20 mouse cellular contexts compared by ENCODE assay signal in the genomic region with DNA sequence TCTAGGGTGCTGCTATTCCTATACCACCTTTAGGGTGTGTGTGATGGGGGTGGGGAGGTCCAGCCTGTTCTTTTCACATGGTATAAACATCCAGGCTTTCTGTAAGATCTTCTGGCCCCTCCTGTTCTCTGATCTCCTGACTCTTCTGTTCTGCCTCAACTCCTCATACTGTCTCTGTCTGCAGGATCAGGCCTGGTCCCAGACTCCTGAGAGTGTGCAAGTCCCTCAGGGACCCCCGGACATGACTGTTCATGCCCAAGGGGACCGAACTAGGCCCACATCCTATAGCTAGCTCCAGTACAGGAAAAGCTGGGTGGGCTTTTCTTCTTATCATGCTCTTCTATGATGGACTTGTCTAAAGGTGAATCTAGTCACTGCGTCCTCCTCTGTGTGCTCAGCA. TPM values are rescaled to one million over a fixed set of nuclear protein-coding genes. Genes with fewer than 3 reads are reported as not detected.
DNase-seq lines count a peak whose midpoint lies in the region; ATAC-seq lines count a peak whose summit lies in the region.
"Had no signal": no experiment of that assay in that cellular context is flagged by ENCODE, and none has a peak within 500 bp of the region (broad histone marks: within the 10 kb centered on the region; RNA-seq: fewer than 3 reads in every experiment).

No protein-coding gene starts in this region.

- H3K4me2 ChIP-seq in forebrain, embryonic 11.5 days (ENCODE audit: low read depth, low read length, severe bottlenecking): no peak overlapping the region
- no peak overlapping the region for H3K4me2 ChIP-seq in forebrain, embryonic 15.5 days (replicated peaks)
- no peak overlapping the region for H3K4me2 ChIP-seq in midbrain, embryonic 11.5 days
- H3K4me2 ChIP-seq: embryonic facial prominence, embryonic 12.5 days; forebrain, embryonic 12.5 days had no signal

- H3K4me3 ChIP-seq in forebrain, embryonic 11.5 days (ENCODE audit: low read depth, low read length): no peak overlapping the region
- no peak overlapping the region for H3K4me3 ChIP-seq in forebrain, embryonic 15.5 days
- H3K4me3 ChIP-seq in heart, embryonic 10.5 days: no peak overlapping the region
- no peak overlapping the region for H3K4me3 ChIP-seq in midbrain, embryonic 11.5 days (ENCODE audit: low read depth, low read length)
- no peak overlapping the region for H3K4me3 ChIP-seq in midbrain, embryonic 10.5 days
- H3K4me3 ChIP-seq: embryonic facial prominence, embryonic 10.5 days; embryonic facial prominence, embryonic 12.5 days; forebrain, embryonic 12.5 days had no signal

- DNase-seq in forebrain, embryonic 11.5 days (ENCODE audit: low spot score): peak; percentile 28
- DNase-seq in heart, embryonic 10.5 days (ENCODE audit: low spot score): peak; percentile 63
- no peak for DNase-seq in heart, adult 18-20 months
- peak; percentile 19 for DNase-seq in midbrain, embryonic 11.5 days (ENCODE audit: low spot score, missing footprints)
- no peak for DNase-seq in midbrain, embryonic 10.5 days (ENCODE audit: low spot score)
- DNase-seq: adrenal gland, adult 8-10 months; adrenal gland, postnatal 14 days; adrenal gland, postnatal 36 days; B cell, adult 2 months; forebrain, postnatal 0 days had no signal

- H3K9ac ChIP-seq in forebrain, embryonic 11.5 days (ENCODE audit: low read length): no peak overlapping the region
- H3K9ac ChIP-seq in forebrain, embryonic 15.5 days (replicated peaks): no peak overlapping the region
- no peak overlapping the region for H3K9ac ChIP-seq in midbrain, embryonic 11.5 days (ENCODE audit: low read length)
- H3K9ac ChIP-seq: embryonic facial prominence, embryonic 12.5 days; forebrain, embryonic 12.5 days; forebrain, postnatal 0 days had no signal

- WGBS in forebrain, embryonic 11.5 days: 95% methylated on average over 3 of the region's 3 CpGs
- WGBS in forebrain, embryonic 15.5 days: 97% methylated on average over 3 of the region's 3 CpGs
- WGBS in heart, embryonic 10.5 days: 79% methylated on average over 3 of the region's 3 CpGs
- WGBS in midbrain, embryonic 11.5 days: 86% methylated on average over 3 of the region's 3 CpGs
- WGBS in midbrain, embryonic 10.5 days: 94% methylated on average over 3 of the region's 3 CpGs

- no peak for ATAC-seq in forebrain, embryonic 11.5 days (replicated peaks; ENCODE audit: low FRiP score)
- ATAC-seq in forebrain, embryonic 15.5 days (replicated peaks): no peak
- ATAC-seq in midbrain, embryonic 11.5 days (ENCODE audit: low FRiP score): no peak
- ATAC-seq: activated CD4-positive, CD25-positive, alpha-beta regulatory T cell, adult 4 months; CD4-positive, CD25-positive, alpha-beta regulatory T cell, adult 4 months; forebrain, embryonic 14.5 days; forebrain, postnatal 0 days; Patski had no signal

- no peaks in the 10 kb centered on the region for H3K9me3 ChIP-seq in forebrain, embryonic 11.5 days (ENCODE audit: control insufficient read depth, low read length)
- no peaks in the 10 kb centered on the region for H3K9me3 ChIP-seq in forebrain, embryonic 15.5 days
- no peaks in the 10 kb centered on the region for H3K9me3 ChIP-seq in heart, embryonic 10.5 days
- no peaks in the 10 kb centered on the region for H3K9me3 ChIP-seq in midbrain, embryonic 11.5 days (ENCODE audit: control insufficient read depth, low read length)
- H3K9me3 ChIP-seq in midbrain, embryonic 10.5 days (replicated peaks): no peaks in the 10 kb centered on the region
- H3K9me3 ChIP-seq: embryonic facial prominence, embryonic 10.5 days; embryonic facial prominence, embryonic 12.5 days; forebrain, embryonic 12.5 days; G1E had no signal

- H3K36me3 ChIP-seq in forebrain, embryonic 11.5 days (ENCODE audit: control insufficient read depth, insufficient read depth, low read length): no peaks in the 10 kb centered on the region
- H3K36me3 ChIP-seq in forebrain, embryonic 15.5 days: no peaks in the 10 kb centered on the region
- H3K36me3 ChIP-seq in heart, embryonic 10.5 days: no peaks in the 10 kb centered on the region
- no peaks in the 10 kb centered on the region for H3K36me3 ChIP-seq in midbrain, embryonic 11.5 days (ENCODE audit: control insufficient read depth, insufficient read depth, low read length)
- no peaks in the 10 kb centered on the region for H3K36me3 ChIP-seq in midbrain, embryonic 10.5 days
- H3K36me3 ChIP-seq: embryonic facial prominence, embryonic 10.5 days; embryonic facial prominence, embryonic 12.5 days; forebrain, embryonic 12.5 days; G1E had no signal

- no peak overlapping the region for H3K27ac ChIP-seq in forebrain, embryonic 11.5 days (ENCODE audit: low read depth, low read length)
- no peak overlapping the region for H3K27ac ChIP-seq in forebrain, embryonic 15.5 days (replicated peaks)
- H3K27ac ChIP-seq in heart, embryonic 10.5 days: no peak overlapping the region
- H3K27ac ChIP-seq in midbrain, embryonic 11.5 days (ENCODE audit: low read depth, low read length): no peak overlapping the region
- H3K27ac ChIP-seq in midbrain, embryonic 10.5 days (replicated peaks): no peak overlapping the region
- H3K27ac ChIP-seq: embryonic facial prominence, embryonic 10.5 days; embryonic facial prominence, embryonic 12.5 days; forebrain, embryonic 12.5 days had no signal

- no peaks in the 10 kb centered on the region for H3K4me1 ChIP-seq in forebrain, embryonic 11.5 days (replicated peaks; ENCODE audit: control insufficient read depth, insufficient read depth, low read length)
- peaks cover 10% of the 10 kb centered on the region; the same call in 1 of the 2 replicates for H3K4me1 ChIP-seq in forebrain, embryonic 15.5 days
- H3K4me1 ChIP-seq in heart, embryonic 10.5 days: peaks cover 15% of the 10 kb centered on the region
- no peaks in the 10 kb centered on the region for H3K4me1 ChIP-seq in midbrain, embryonic 11.5 days (ENCODE audit: control insufficient read depth, insufficient read depth, low read length)
- peaks cover 12% of the 10 kb centered on the region for H3K4me1 ChIP-seq in midbrain, embryonic 10.5 days

- no peaks in the 10 kb centered on the region for H3K27me3 ChIP-seq in forebrain, embryonic 11.5 days (ENCODE audit: control insufficient read depth, insufficient read depth, low read length)
- no peaks in the 10 kb centered on the region for H3K27me3 ChIP-seq in forebrain, embryonic 15.5 days
- no peaks in the 10 kb centered on the region for H3K27me3 ChIP-seq in heart, embryonic 10.5 days (ENCODE audit: insufficient read depth, poor library complexity, severe bottlenecking)
- H3K27me3 ChIP-seq in midbrain, embryonic 11.5 days (ENCODE audit: control insufficient read depth, insufficient read depth, low read length): no peaks in the 10 kb centered on the region
- no peaks in the 10 kb centered on the region for H3K27me3 ChIP-seq in midbrain, embryonic 10.5 days (ENCODE audit: low read depth, poor library complexity, severe bottlenecking)
- H3K27me3 ChIP-seq: CH12.LX; embryonic facial prominence, embryonic 12.5 days; forebrain, embryonic 12.5 days; Patski had no signal

RNA-seq across cellular contexts. Expression of gene Gabrr2, which starts 4.5 kb away (rescaled TPM):
- 0.36 and 0.73 TPM in 2 replicates for polyA plus RNA-seq in forebrain, embryonic 11.5 days (2014; fragmentation: Nextera tagmentation; extraction: Ambion mirVana)
- 0.48 and 0.74 TPM in 2 replicates for polyA plus RNA-seq in forebrain, embryonic 15.5 days (2015; fragmentation: Nextera tagmentation; extraction: Ambion mirVana)
- 0.21 and 0.62 TPM in 2 replicates for polyA plus RNA-seq in heart, embryonic 10.5 days (2016; fragmentation: Nextera tagmentation; extraction: Ambion mirVana)
- 1 to 10 TPM; 1.5 to 1.6 TPM for total RNA-seq in heart, adult 18-20 months (2021)
- polyA plus RNA-seq in midbrain, embryonic 11.5 days (2014; fragmentation: Nextera tagmentation; extraction: Ambion mirVana): 0.26 and 0.30 TPM in 2 replicates
- 0.24 and 0.39 TPM in 2 replicates for polyA plus RNA-seq in midbrain, embryonic 10.5 days (2016; fragmentation: Nextera tagmentation; extraction: Ambion mirVana)
- total RNA-seq: forebrain, postnatal 0 days had no signal
- polyA plus RNA-seq: embryonic facial prominence, embryonic 10.5 days; forebrain, postnatal 0 days; G1E had no signal

RNA-seq across cellular contexts. Expression of gene Ube2j1, which starts 36.1 kb away (rescaled TPM):
- polyA plus RNA-seq in forebrain, embryonic 11.5 days (2014; fragmentation: Nextera tagmentation; extraction: Ambion mirVana): 54.6 and 57.7 TPM in 2 replicates
- 46.0 and 49.2 TPM in 2 replicates for polyA plus RNA-seq in forebrain, embryonic 15.5 days (2015; fragmentation: Nextera tagmentation; extraction: Ambion mirVana)
- 39.0 and 42.7 TPM in 2 replicates for polyA plus RNA-seq in heart, embryonic 10.5 days (2016; fragmentation: Nextera tagmentation; extraction: Ambion mirVana)
- 10 to 100 TPM; 38.7 to 43.1 TPM for total RNA-seq in heart, adult 18-20 months (2021)
- 59.6 and 62.8 TPM in 2 replicates for polyA plus RNA-seq in midbrain, embryonic 11.5 days (2014; fragmentation: Nextera tagmentation; extraction: Ambion mirVana)
- 46.5 and 49.5 TPM in 2 replicates for polyA plus RNA-seq in midbrain, embryonic 10.5 days (2016; fragmentation: Nextera tagmentation; extraction: Ambion mirVana)

Comparison
In these comparisons a context has a peak if more than half of its experiments do, and no peak if none do; other contexts are left out.
1. DNase-seq: peak in forebrain, embryonic 11.5 days (single experiment), heart, embryonic 10.5 days (single experiment) and midbrain, embryonic 11.5 days (single experiment); none in heart, adult 18-20 months (0 of 2) and midbrain, embryonic 10.5 days (single experiment).